Mouse (Mus musculus) Patski (cell line): Measurements from ENCODE around the gene 4933415A04Rik. TPM values are rescaled to one million over a fixed set of nuclear protein-coding genes. Genes with fewer than 3 reads are reported as not detected.

Experiments
- ATAC-seq: fragments of 100-300 bp; one replicate; pipeline ENCODE4 v1.8.0; 2021
- CTCF ChIA-PET: fragments of 350-600 bp; sonication (Branson Sonifier 250); formaldehyde crosslinking; loops from one replicate; lab custom pipeline; 2022; ENCODE audit warnings: inconsistent platforms; lab: Charles Lee
- POLR2A ChIA-PET: fragments of 350-600 bp; sonication (Branson Sonifier 250); formaldehyde crosslinking; loops from one replicate; lab custom pipeline; 2022; ENCODE audit warnings: antibody characterized with exemption, inconsistent platforms; lab: Charles Lee
- DNase-seq: peaks from one replicate; pipeline ENCODE4 v3.0.0-alpha.2; 2011; ENCODE audit warnings: low read depth, low spot score
- H3K27me3 ChIP-seq: fragments of 371-371 bp; one replicate; pipeline ENCODE4 v1.5.1; 2021
- CTCF ChIP-seq: fragments of 100-300 bp; IDR thresholded peaks from one replicate; pipeline ENCODE4 v1.5.1; 2021
- in situ Hi-C: fragments of 300-500 bp; cut with MboI; formaldehyde crosslinking; loops from 3 replicates; pipeline ENCODE4 v1.11.1; 2018; ENCODE audit warnings: low pct_unique_long_range_greater_than_20kb, mixed read lengths
- polyA plus RNA-seq: library from polyadenylated mRNA; unstranded; gene quantifications from one replicate; pipeline ENCODE4 v1.2.3, GENCODE M21; 2021

The 4933415A04Rik gene
- polyA plus RNA-seq, 1 experiment from 2014 or later, result 1.8 TPM

DNA sequence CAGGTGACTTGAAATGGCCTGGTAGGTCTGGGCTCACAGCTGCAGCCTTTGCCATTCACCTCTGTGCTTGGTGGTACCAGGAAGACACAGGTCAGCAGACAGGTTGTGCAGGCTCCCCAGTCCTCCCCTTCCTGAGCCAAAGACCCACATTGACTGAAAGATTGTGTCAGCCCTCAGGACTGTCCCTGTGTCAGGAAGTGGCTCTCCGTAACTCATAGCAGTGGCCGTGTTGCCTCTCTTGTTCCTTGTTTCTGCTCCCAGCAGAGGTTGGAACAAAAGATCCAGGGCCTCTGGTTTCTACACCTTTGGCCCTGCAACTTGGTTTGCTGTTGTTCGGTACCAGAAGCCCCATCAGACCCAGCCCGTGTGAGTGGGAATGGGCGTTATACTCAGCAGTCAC, 17.7 kb upstream of the 4933415A04Rik start:
- in situ Hi-C loops, result no loop called here
- ChIA-PET CTCF (interaction anchor here (1.0 to 1.7 kb wide), 4 partner anchors 13 to 75 kb away, joined by 3 to 5 read pairs (median 3); no protein-coding TSS in a partner anchor), POLR2A (interaction anchor here (0.7 kb wide), 1 partner anchor 39 kb away, joined by 4 read pairs; no protein-coding TSS in a partner anchor)
- DNase-seq (no peak), ATAC-seq (no peak)
- no peak for TF ChIP-seq CTCF
- no peaks in the 10 kb centered on the region for H3K27me3 ChIP-seq

DNA sequence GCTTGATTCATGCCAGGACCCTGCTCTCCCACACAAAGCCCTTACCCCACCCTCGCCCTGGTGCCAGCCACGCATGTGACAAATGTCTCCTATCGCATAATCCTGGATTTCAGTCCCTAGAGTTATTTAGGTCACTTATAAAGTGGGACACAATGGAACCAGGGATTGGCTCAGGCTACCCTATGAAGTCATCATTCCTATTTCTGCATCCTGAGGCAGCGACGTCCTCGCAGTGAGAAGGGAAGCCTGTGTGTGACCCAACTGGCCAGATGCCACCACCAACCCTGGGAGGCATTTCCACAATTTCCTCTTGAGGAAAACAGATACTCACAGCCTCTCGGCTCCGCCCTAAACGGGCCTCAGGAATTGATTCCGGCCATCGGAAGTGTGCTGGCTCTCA, 17.2 kb upstream of the 4933415A04Rik start:
- DNase-seq (no peak), ATAC-seq (no peak)
- TF ChIP-seq CTCF, result no peak
- in situ Hi-C loops, result no loop called here
- H3K27me3 ChIP-seq, result no peaks in the 10 kb centered on the region
- ChIA-PET POLR2A (no interaction called here), CTCF (interaction anchor here (2.1 kb wide), 1 partner anchor 15 kb away, joined by 5 read pairs; no protein-coding TSS in a partner anchor)

DNA sequence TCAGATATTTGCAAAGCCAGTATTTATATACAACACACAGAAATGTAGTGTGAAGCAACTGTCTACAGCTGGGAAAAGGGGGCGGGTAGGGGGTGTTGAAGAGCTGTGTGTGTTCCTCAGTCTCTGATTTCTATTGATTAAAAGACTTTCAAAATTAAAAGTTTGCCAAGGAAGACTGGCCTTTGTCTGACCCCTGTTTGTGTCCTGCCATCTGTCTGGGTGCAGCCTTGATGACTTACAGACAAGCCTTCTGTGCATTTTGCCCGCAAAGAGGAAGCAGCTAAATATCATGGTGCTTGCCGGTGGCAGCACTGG, 11.8 kb upstream of the 4933415A04Rik start:
- no peak for TF ChIP-seq CTCF
- in situ Hi-C loops, result no loop called here
- ATAC-seq, result no peak

DNA sequence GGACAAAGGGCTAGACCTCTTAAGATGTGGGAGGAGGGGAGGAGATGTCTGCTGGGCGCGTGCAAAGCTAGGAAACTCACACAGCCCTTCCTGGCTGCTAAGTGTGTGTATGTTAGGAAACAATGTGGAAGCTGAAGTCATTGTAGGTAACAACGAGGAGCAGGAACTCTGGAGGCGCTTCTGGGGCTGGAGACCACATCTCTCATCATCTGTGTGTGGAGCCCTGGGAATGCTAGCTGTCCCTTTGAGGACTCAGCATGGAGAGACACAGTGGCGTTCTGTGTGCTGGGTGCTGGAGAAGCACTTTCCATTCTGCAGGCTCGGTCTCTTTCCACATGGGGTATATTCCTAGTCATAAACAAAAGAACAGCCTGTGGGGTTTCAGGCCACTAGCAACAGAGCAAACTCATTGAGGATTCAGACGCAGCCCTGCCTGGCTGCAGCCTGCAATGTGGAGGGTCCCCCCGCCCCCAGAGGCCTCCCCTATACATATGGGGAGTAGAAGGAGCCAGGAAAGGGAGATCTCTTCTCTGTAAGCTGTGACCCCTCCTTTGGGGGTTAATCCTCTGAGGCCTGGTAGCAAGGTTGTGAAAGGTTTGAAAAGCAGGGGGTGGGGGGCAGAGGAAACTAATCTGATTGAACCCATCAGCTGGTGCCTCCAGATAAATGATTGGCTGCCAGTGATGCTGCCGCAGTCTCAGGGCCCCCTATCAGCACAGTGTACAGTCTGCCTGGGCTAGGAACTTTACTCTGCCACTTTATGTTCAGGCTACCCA, 11.3 kb upstream of the 4933415A04Rik start:
- TF ChIP-seq CTCF, result no peak
- H3K27me3 ChIP-seq, result no peaks in the 10 kb centered on the region
- ATAC-seq (no peak), DNase-seq (no peak)
- CTCF ChIA-PET, result no interaction called here
- in situ Hi-C loops, result no loop called here
- POLR2A ChIA-PET, result no interaction called here

More for the DNA sequence above, 11.8 kb upstream of the 4933415A04Rik start:
- POLR2A ChIA-PET, result no interaction called here
- DNase-seq, result no peak
- H3K27me3 ChIP-seq, result no peaks in the 10 kb centered on the region
- CTCF ChIA-PET, result no interaction called here

DNA sequence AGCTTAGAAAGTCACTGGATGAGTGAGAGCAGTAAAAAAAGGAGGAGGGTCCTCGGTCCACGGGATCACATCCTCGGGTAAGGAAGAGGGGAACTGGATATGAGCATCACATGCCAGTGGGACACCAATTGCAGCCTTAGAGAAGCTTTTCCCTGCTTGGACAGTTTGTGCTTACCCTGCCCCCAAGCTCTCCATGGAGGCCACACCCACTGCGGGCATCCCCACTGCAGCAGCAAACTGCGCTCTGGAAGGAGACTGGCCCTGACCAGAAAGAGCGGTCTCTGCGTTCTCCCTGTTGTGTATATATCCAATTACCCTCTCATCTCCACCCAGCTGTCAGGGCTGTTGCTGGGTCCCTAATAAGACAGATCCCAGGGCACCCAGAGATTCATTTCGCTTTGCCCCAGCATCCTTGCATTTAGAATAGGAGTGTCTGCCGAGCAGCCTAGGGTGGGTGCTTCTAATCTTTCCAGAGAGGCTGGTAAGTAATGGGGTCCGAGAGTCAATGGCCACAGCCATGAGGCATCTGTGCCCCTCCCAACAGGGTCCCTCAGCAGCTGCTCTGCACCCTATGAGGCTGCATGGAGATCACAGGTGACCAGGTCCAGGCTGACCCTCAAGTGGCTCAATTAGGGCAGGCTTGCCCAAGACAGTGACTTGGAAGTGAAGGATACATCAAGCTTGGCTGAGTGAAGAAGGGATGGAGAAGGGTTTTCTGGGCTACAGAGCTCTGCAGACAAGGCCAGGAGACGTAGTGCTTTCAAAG, 8.9 kb upstream of the 4933415A04Rik start:
- CTCF ChIA-PET, result no interaction called here
- no peaks in the 10 kb centered on the region for H3K27me3 ChIP-seq
- no peak for TF ChIP-seq CTCF
- POLR2A ChIA-PET, result no interaction called here
- in situ Hi-C loops, result no loop called here
- ATAC-seq (no peak), DNase-seq (no peak)

DNA sequence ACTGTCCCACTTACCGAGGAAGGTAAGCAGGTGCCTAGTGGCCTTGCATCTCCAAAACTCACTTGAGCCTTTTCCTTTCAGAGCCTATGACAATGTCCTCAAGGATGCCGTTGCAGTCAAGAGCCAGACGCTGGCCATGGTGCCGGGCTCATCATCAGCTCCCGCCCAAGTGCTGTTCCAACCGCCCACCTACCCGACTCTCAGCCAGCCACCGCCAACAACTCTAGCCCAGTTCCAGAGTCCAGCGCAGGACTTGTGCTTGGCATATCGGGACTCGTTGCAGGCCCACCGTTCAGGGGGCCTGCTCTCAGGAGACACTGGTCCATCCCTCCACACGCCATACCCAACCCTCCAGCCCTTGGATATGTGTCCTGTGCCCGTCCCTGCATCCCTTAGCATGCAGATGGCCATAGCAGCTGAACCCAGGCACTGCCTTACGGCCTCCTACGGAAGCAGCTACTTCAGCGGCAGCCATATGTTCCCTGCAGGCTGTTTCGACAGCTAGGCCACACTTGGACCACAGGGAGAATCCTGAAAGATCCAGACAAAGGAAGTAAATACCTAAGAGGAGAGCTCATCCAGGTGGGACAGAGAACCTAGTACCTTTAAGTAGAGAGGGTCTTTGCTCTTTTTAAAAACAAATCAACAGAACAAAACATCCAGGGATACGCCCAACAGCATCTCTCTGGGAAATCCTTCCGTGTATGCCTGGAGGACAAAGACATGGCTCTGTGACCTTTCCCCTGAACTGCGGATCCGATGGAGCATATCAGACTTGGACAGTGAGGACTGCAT, 1.4 kb upstream of the 4933415A04Rik start:
- in situ Hi-C loops, result loop anchor here (10.0 kb wide), 1 partner anchor 91 kb away; no protein-coding TSS in a partner anchor
- H3K27me3 ChIP-seq, result no peaks in the 10 kb centered on the region

DNA sequence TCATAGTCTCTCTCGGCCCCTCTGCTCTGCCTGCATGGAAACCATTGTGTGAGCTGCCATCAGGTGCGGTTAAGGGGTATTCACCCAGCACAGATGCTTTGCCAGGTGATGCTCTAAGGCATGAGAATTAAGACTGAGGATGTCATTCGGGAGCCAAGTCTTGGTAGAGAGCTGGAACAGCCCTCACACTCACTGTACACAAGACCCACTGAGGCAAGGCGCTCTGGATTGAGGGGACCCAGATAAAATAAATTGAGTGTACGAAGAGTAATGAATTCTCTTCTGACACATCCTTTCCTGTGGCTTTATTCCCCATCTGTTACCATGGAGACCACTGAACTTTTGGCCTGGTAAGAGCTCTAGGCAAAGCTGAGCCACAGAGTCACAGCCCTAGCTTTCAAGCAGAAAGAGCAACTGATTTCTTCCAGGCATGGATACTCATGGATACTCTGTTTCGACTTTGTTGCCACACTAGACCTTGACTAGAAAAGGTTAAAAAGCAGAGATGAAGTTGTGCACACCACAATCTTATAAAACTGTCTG, 2.8 kb downstream of the 4933415A04Rik start:
- POLR2A ChIA-PET, result interaction anchor here (0.7 kb wide), 1 partner anchor 98 kb away, joined by 3 read pairs; no protein-coding TSS in a partner anchor
- DNase-seq (no peak), ATAC-seq (no peak)
- CTCF ChIA-PET, result interaction anchor here (0.7 kb wide), 1 partner anchor 19 kb away, joined by 3 read pairs; no protein-coding TSS in a partner anchor
- in situ Hi-C loops, result loop anchor here (10.0 kb wide), 1 partner anchor 95 kb away; no protein-coding TSS in a partner anchor
- H3K27me3 ChIP-seq, result no peaks in the 10 kb centered on the region
- TF ChIP-seq CTCF, result no peak

More for the DNA sequence above, 1.4 kb upstream of the 4933415A04Rik start:
- CTCF ChIA-PET, result interaction anchor here (1.1 to 1.7 kb wide), 3 partner anchors 14 to 19 kb away, joined by 3 to 5 read pairs (median 4); no protein-coding TSS in a partner anchor
- DNase-seq, result no peak
- ATAC-seq, result no peak
- POLR2A ChIA-PET, result interaction anchor here (0.6 to 0.7 kb wide), 2 partner anchors 46 to 58 kb away, joined by 3 read pairs; no protein-coding TSS in a partner anchor
- TF ChIP-seq CTCF, result no peak

DNA sequence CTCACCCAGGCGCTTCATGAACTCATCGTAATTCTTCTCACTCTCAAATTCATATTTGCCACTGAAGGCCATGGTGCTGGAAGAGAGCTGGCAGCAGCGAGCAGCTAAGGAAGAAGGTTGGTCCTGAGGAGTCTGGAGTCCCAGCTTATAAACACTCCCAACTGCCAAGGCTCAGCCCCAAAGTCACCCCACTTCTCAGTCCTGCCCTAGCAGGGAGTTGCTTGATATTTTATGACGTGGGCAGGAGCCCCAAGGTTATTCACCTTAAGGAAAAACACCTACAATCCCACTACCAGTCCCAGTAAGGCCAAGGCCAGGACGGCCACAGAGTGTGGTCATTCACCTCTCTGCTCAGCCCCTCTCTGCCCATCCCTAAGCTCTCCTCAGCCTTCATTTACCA, 14.6 kb downstream of the 4933415A04Rik start, which contains the start of gene Fabp6:
Fabp6 (minus strand) TSS at position 101 of the 400 bp plus-strand sequence.
- DNase-seq, result no peak
- ChIA-PET POLR2A (no interaction called here), CTCF (no interaction called here)
- no peak for TF ChIP-seq CTCF
- ATAC-seq, result no peak
- in situ Hi-C loops, result no loop called here
- no peaks in the 10 kb centered on the region for H3K27me3 ChIP-seq

DNA sequence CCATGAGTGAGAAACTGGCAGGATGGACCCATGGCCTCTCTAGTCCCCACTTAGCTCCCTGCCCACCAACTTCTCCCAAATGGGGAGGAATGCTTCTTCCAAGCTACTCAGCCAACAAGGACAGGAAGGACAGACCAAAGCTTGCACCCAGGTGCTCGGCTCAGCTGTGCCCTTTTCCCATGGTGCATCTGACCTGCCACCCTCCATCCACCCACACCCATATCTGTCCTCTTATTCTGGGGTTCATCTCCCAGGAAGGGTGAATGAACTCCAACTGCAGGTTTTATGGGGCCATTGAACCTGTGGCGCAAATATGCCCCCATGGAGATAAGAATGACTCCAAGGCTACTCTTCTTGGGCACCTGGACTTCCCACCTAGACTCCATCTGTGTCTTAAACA, 17.4 kb downstream of the 4933415A04Rik start:
- POLR2A ChIA-PET, result interaction anchor here (0.6 kb wide), 1 partner anchor 90 kb away, joined by 4 read pairs; no protein-coding TSS in a partner anchor
- ATAC-seq (no peak), DNase-seq (no peak)
- in situ Hi-C loops, result no loop called here
- no peak for TF ChIP-seq CTCF
- no peaks in the 10 kb centered on the region for H3K27me3 ChIP-seq
- CTCF ChIA-PET, result interaction anchor here (1.1 to 1.3 kb wide), 2 partner anchors 18 to 111 kb away, joined by 3 read pairs; no protein-coding TSS in a partner anchor
